Mouse (Mus musculus) erythroblast, embryonic 14.5 days (primary cell): ENCODE results near the gene Hjurp.

Experiments used
- GATA1 ChIP-seq: IDR thresholded peaks from 2 replicates; pipeline ENCODE4 v1.6.1; 2012; ENCODE audit warnings: low read length, inconsistent platforms, mixed read lengths
- TAL1 ChIP-seq: IDR thresholded peaks from 3 replicates; pipeline ENCODE4 v1.6.1; 2012; ENCODE audit warnings: low read length, inconsistent platforms, mixed read lengths

GRCm38 (mm10) chr1:88218051-88218450 is 59.4 kb downstream of the Hjurp start:
- no peak for TF ChIP-seq GATA1
- TF ChIP-seq TAL1 = no peak
